Mouse (Mus musculus) neural tube, embryonic 12.5 days (tissue): Measurements from ENCODE around the gene Ppm1l. TPM values are rescaled to one million over a fixed set of nuclear protein-coding genes. Genes with fewer than 3 reads are reported as not detected.
"Not testable (repeated sequence)": the region's sequence is repeated elsewhere in the genome, so short reads cannot be mapped to it uniquely, and the experiment has no call there.

ENCODE experiments used
- ATAC-seq: fragments of 200-750 bp; cut with Nextera tagmentation; 2 replicates; pipeline ENCODE4 v1.8.0; 2017; ENCODE audit warnings: low read depth, mild to moderate bottlenecking, moderate TSS enrichment, moderate library complexity; ENCODE audit not compliant: low FRiP score
- H3K27ac ChIP-seq: fragments of 300-500 bp; sonication (generic); 2 replicates; pipeline ENCODE4 v1.5.1; 2016
- H3K27me3 ChIP-seq: fragments of 300-500 bp; sonication (generic); replicated peaks from 2 replicates; pipeline ENCODE4 v1.6.1; 2016; ENCODE audit warnings: mild to moderate bottlenecking
- H3K36me3 ChIP-seq: fragments of 300-500 bp; sonication (generic); 2 replicates; pipeline ENCODE4 v1.6.1; 2016; ENCODE audit warnings: mild to moderate bottlenecking
- H3K4me1 ChIP-seq: fragments of 300-500 bp; sonication (generic); 2 replicates; pipeline ENCODE4 v1.6.1; 2016
- H3K4me2 ChIP-seq: fragments of 300-500 bp; sonication (generic); replicated peaks from 2 replicates; pipeline ENCODE4 v1.6.1; 2016; ENCODE audit warnings: mild to moderate bottlenecking
- H3K4me3 ChIP-seq: fragments of 300-500 bp; sonication (generic); 2 replicates; pipeline ENCODE4 v1.5.1; 2016
- H3K9ac ChIP-seq: fragments of 300-500 bp; sonication (generic); 2 replicates; pipeline ENCODE4 v1.6.1; 2016; ENCODE audit warnings: mild to moderate bottlenecking
- H3K9me3 ChIP-seq: fragments of 300-500 bp; sonication (generic); 2 replicates; pipeline ENCODE4 v1.6.1; 2016; ENCODE audit warnings: mild to moderate bottlenecking
- WGBS: fragments of 180-500 bp; shearing (Covaris S2); methylation state at CpG from one replicate; pipeline ENCODE4 v1.1.7; 2016; 5-methylcytosine and 5-hydroxymethylcytosine counted together
- polyA plus RNA-seq: library from polyadenylated mRNA; unstranded; fragments of >200 nt; fragmentation: Nextera tagmentation; extraction: Ambion mirVana; gene quantifications from 2 replicates; pipeline ENCODE4 v1.2.1, GENCODE M21; 2016

Gene Ppm1l
- polyA plus RNA-seq, 1 experiment from 2014 or later, result 26.0 TPM

DNA sequence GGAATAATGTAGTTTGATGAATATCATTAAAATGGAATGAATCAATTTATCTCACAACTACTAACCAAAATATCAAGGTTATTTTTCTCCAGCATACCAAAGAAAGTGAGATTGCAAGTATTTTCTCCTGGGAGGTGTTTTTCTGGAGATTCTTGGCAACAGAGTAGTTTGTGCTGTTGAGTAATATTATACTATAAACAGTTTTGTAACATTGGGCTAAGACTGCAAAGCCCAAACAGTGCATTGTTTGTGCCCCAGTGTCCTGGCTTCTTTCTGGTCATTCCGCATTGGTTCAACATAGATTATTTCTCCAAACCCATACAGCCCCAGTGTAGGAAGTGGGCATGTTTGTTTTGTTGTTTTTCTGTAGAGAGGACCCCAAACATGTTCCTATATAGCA is 227.1 kb downstream of the Ppm1l start:
- WGBS, result 97% methylated on average over 1 of the region's 1 CpGs
- no peak overlapping the region for H3K4me2 ChIP-seq
- no peaks in the 10 kb centered on the region; the same call in 1 of the 2 replicates for H3K36me3 ChIP-seq
- H3K9ac ChIP-seq, result no peak overlapping the region
- no peaks in the 10 kb centered on the region for H3K27me3 ChIP-seq
- ATAC-seq, result no peak
- no peaks in the 10 kb centered on the region for H3K9me3 ChIP-seq
- no peak overlapping the region for H3K27ac ChIP-seq
- no peak overlapping the region for H3K4me3 ChIP-seq
- H3K4me1 ChIP-seq, result peaks cover 4% of the 10 kb centered on the region

DNA sequence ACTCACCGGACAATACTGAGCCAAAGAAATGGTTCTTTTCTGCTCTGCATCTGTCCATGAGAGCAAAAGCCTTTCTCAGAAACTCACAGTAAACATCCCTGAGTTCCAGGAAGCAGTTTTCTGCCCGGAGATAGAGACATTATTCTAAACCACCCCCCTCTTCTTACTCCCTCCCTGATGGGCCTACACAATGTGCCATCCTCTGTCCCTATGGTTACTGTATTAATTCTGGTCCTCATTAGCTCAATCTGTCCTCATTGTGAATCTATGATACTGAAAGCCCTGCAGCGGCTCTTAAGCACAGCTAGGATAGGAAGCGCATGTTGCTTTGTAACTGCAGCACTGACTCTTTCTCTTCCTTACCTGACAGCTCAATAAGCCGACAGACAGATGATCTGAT is 228.4 kb downstream of the Ppm1l start:
- H3K9me3 ChIP-seq, result no peaks in the 10 kb centered on the region
- no peak overlapping the region for H3K4me3 ChIP-seq
- no peaks in the 10 kb centered on the region; the same call in 1 of the 2 replicates for H3K36me3 ChIP-seq
- H3K27me3 ChIP-seq, result no peaks in the 10 kb centered on the region
- WGBS, result 73% methylated on average over 5 of the region's 5 CpGs
- no peak overlapping the region for H3K27ac ChIP-seq
- no peak overlapping the region for H3K4me2 ChIP-seq
- peak; percentile 10; the same call in 1 of the 2 replicates for ATAC-seq
- no peaks in the 10 kb centered on the region; the same call in 1 of the 2 replicates for H3K4me1 ChIP-seq
- H3K9ac ChIP-seq, result no peak overlapping the region

DNA sequence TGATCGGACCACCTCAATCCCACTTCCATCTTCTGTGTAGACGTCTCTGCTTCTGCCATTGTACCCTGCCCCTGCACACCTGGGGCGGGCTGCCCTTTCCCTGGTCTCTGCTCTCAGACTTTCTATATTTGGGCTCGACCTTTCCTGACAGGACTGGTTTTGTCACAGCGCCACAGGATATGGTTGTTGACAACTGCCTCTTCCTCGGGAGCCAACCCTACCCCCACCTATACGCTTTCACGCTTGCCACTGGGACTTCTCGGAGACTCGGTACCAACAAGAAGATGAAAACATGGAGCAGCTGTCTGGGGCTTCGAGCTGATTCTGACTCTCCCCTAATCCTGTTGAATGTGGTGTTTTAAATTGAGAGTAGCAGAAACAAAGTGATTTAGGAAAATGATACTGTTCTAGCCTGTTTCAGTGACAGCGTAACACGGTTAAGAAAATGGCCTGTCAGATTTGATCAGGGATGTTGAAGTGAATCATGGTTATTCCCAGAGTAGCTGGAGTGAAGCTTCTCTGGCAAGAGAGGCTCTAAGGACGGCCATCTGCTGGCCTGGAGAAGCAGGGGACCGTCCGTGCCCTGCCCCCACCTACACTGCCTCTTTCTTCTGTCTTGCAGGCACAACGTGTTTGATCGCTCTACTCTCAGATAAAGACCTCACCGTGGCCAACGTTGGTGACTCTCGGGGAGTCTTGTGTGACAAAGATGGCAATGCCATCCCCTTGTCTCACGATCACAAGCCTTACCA is 232.2 kb downstream of the Ppm1l start:
- 87% methylated on average over 22 of the region's 22 CpGs for WGBS

DNA sequence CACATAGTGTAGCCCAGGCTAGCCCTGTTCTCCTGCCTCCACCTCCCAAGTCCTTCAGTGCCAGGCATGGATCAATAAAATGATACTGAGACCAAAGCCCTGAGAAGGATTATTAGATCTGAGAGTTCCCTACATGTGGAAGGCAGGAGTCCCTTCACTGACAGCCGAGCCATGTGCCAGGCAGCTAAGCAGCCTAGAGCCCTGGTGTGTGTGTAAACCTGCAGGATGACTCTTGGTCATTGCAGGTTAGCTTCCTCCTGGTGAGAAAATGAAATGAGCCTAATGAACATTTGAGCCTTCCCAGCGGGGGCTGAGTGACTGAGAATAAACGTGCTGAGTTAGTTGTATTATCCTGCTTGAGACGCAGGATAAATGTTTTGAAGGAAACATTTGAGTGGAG is 232.9 kb downstream of the Ppm1l start:
- no peak for ATAC-seq
- Histone ChIP-seq H3K36me3 (peaks cover 15% of the 10 kb centered on the region), H3K4me3 (no peak overlapping the region), H3K9me3 (no peaks in the 10 kb centered on the region), H3K4me2 (no peak overlapping the region), H3K4me1 (no peaks in the 10 kb centered on the region), H3K27ac (no peak overlapping the region), H3K9ac (no peak overlapping the region), H3K27me3 (no peaks in the 10 kb centered on the region)
- 82% methylated on average over 4 of the region's 4 CpGs for WGBS

More for the DNA sequence above, 232.2 kb downstream of the Ppm1l start:
- Histone ChIP-seq H3K4me2 (no peak overlapping the region), H3K9ac (no peak overlapping the region), H3K27me3 (no peaks in the 10 kb centered on the region), H3K27ac (no peak overlapping the region), H3K36me3 (peaks cover 13% of the 10 kb centered on the region), H3K4me1 (no peaks in the 10 kb centered on the region), H3K9me3 (no peaks in the 10 kb centered on the region), H3K4me3 (no peak overlapping the region)
- ATAC-seq, result no peak

DNA sequence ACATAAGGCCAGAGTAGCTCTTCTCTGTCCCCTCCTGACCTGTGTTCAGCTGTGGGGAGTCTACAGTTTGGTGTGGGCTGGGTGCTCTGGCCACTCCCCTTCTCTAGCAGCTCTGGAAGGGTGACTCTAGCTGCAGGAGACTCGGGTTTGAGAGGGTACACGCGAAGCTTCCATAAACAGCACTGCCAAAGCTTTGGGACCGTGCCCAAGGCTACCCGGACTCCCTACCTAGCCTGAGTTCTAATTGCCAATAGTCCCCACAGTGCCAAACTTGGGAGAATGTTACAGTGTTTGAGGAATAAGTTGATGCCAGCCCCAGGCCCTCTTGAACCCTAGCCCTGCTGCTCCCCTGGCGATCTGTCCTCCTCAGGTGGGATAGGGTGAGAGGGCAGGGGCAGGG is 238.8 kb downstream of the Ppm1l start:
- no peaks in the 10 kb centered on the region for H3K27me3 ChIP-seq
- 94% methylated on average over 6 of the region's 6 CpGs for WGBS
- H3K4me2 ChIP-seq, result no peak overlapping the region
- H3K4me3 ChIP-seq, result no peak overlapping the region
- peaks cover 15% of the 10 kb centered on the region; the same call in 1 of the 2 replicates for H3K36me3 ChIP-seq
- ATAC-seq, result no peak
- no peaks in the 10 kb centered on the region for H3K9me3 ChIP-seq
- H3K27ac ChIP-seq, result no peak overlapping the region
- no peak overlapping the region for H3K9ac ChIP-seq
- no peaks in the 10 kb centered on the region; the same call in 1 of the 2 replicates for H3K4me1 ChIP-seq

DNA sequence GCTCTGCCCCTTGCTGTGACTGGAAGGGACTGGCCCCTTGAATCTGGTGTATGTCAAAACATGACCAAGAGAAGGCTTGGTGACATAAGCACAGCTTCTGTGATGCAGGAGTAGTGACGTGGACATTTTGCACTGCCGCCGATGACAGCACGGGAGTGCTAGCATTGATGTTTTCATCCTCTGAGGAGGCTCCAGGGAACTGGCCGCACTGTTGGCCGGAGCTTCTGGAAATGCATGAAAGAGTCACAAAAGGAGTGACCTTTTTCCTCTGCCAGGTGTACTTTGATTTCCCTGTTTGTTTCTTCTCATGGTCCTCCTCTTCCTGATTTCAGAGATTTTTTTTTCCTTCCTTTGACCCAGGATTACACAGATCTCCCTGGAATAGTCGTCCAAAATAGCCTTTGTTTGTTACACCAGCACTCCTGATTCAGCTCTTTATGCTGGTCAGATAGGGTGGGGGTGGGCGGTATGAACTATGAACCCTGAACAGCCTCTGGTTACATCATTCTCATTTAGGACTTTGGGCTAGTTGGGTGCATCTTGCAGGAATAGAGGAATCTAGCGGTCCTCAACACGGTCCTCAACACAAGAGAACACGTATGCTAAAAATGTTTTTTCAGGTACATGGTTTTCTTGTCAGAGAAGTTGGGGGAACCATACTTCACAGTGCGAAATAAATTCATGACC is 239.6 kb downstream of the Ppm1l start:
- Histone ChIP-seq H3K4me1 (no peaks in the 10 kb centered on the region; the same call in 1 of the 2 replicates), H3K36me3 (peaks cover 15% of the 10 kb centered on the region; the same call in 1 of the 2 replicates), H3K9me3 (no peaks in the 10 kb centered on the region), H3K27me3 (no peaks in the 10 kb centered on the region), H3K27ac (no peak overlapping the region), H3K9ac (no peak overlapping the region), H3K4me3 (no peak overlapping the region), H3K4me2 (no peak overlapping the region)
- no peak for ATAC-seq
- 86% methylated on average over 12 of the region's 12 CpGs for WGBS

DNA sequence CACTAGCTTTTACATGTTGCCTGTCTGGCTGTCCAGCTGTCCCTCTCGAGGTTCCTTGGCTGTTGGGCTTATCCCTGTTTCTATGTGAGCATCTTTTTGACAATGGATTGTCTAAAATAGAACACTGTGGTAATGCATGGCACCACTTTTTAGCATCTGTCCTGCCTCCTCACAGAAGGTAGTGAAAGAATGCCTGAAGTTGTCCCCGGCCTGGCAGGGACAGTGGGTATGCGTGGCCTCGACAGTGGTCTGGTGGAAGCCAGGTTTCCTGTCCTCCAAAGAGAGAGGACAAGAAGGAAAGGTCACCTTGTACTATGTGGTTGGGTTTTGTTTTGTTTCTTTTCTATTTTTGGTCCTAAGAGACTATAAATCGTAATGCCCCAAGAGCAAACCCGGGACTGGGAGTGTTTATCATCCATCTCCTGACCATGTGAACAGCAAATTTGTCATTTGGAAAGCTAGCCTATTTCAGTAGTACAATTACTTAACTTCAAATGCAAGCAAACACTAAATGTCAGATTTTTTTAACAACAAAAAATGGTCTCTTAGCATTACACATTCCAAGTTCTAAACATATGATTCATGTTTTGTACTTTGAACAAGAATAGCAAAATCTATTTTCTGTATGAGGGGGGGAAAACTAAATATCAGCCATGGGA is 242.8 kb downstream of the Ppm1l start:
- no peak overlapping the region for H3K27ac ChIP-seq
- H3K9me3 ChIP-seq, result no peaks in the 10 kb centered on the region
- no peak overlapping the region for H3K9ac ChIP-seq
- no peak overlapping the region for H3K4me2 ChIP-seq
- H3K4me1 ChIP-seq, result no peaks in the 10 kb centered on the region; the same call in 1 of the 2 replicates
- H3K4me3 ChIP-seq, result no peak overlapping the region
- no peaks in the 10 kb centered on the region for H3K27me3 ChIP-seq
- WGBS, result 85% methylated on average over 6 of the region's 6 CpGs
- no peaks in the 10 kb centered on the region for H3K36me3 ChIP-seq
- no peak for ATAC-seq

DNA sequence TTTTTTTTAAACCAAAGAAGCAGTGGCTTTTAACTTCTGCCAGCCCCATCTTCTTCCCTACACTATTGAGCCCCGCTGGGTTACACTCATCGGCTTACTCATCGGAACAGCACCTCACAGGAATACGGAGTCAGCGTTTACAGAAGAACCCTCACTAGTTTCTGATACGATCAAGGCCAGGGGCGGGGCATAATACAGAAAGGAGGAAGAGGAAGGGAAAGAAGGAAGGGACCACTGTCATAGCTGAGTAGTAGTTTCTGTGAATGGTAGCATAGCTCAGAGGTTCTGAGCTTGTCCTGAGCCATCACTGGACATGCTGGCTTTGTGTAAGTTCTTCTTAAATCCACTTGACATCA is 243.3 kb downstream of the Ppm1l start:
- 94% methylated on average over 7 of the region's 7 CpGs for WGBS
- no peak overlapping the region for H3K4me2 ChIP-seq
- no peak for ATAC-seq

DNA sequence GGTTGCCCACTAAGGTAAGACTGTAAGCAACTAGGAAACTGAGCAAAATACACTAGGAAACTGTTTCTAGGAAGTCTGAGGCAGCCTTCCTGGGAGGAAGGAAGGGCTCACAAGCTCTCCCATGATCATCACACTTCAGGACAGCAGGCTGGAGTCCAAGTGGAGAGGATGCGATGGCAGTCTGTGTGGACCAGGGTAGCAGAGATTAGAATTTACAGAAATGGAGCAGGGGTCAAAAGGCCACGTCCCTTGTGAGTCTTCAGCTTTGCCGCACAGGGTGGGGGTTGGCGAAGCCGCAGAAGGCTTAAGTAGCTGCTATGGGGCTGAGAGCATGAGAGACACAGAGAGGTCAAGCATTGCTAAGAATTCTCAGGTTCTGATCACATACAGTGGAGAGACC is 245.0 kb downstream of the Ppm1l start:
- 75% methylated on average over 5 of the region's 5 CpGs for WGBS
- H3K27ac ChIP-seq, result no peak overlapping the region
- no peak for ATAC-seq
- no peak overlapping the region for H3K4me3 ChIP-seq
- no peak overlapping the region for H3K4me2 ChIP-seq
- no peaks in the 10 kb centered on the region for H3K27me3 ChIP-seq
- no peaks in the 10 kb centered on the region for H3K4me1 ChIP-seq
- H3K36me3 ChIP-seq, result no peaks in the 10 kb centered on the region
- H3K9me3 ChIP-seq, result no peaks in the 10 kb centered on the region
- H3K9ac ChIP-seq, result no peak overlapping the region

More for the DNA sequence above, 243.3 kb downstream of the Ppm1l start:
- no peaks in the 10 kb centered on the region; the same call in 1 of the 2 replicates for H3K4me1 ChIP-seq
- no peak overlapping the region for H3K4me3 ChIP-seq
- no peaks in the 10 kb centered on the region for H3K27me3 ChIP-seq
- H3K36me3 ChIP-seq, result no peaks in the 10 kb centered on the region
- H3K9ac ChIP-seq, result no peak overlapping the region
- no peaks in the 10 kb centered on the region for H3K9me3 ChIP-seq
- no peak overlapping the region for H3K27ac ChIP-seq

DNA sequence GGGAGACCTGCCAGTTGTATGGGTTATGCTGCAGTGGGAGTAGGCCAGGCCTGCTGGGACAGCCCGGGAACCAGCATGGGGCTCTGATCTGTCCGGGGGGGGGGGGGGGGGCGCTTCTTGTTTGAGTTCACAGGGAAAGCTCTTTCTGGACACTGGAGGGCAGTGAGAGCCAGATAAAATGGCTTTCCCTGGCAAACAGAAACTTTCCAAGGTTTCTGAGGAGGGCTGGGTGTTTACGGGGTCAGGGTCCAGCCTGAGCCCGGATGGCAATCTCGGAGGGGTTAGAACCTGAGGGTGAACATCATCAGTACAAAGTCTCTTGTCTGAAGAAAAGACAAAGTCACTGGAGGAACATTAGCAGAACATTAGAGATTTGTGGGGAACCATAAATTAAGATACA is 246.7 kb downstream of the Ppm1l start:
- no peaks in the 10 kb centered on the region for H3K27me3 ChIP-seq
- H3K4me2 ChIP-seq, result no peak overlapping the region
- 94% methylated on average over 5 of the region's 6 CpGs for WGBS
- no peak overlapping the region for H3K9ac ChIP-seq
- no peaks in the 10 kb centered on the region for H3K4me1 ChIP-seq
- H3K9me3 ChIP-seq, result no peaks in the 10 kb centered on the region
- H3K27ac ChIP-seq, result no peak overlapping the region
- H3K4me3 ChIP-seq, result no peak overlapping the region
- H3K36me3 ChIP-seq, result no peaks in the 10 kb centered on the region
- no peak for ATAC-seq

DNA sequence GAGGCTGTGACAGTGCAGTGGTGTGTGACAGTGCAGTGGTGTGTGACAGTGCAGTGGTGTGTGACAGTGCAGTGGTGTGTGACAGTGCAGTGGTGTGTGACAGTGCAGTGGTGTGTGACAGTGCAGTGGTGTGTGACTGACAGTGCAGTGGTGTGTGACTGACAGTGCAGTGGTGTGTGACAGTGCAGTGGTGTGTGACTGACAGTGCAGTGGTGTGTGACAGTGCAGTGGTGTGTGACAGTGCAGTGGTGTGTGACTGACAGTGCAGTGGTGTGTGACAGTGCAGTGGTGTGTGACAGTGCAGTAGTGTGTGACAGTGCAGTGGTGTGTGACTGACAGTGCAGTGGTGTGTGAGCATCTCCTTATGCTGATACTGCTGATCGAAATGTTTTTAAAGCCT is 248.9 kb downstream of the Ppm1l start:
- H3K4me1 ChIP-seq, H3K36me3 ChIP-seq, H3K9ac ChIP-seq, H3K4me3 ChIP-seq, H3K9me3 ChIP-seq, ATAC-seq, H3K27ac ChIP-seq, H3K27me3 ChIP-seq, H3K4me2 ChIP-seq: not testable (repeated sequence)
- WGBS, result 93% methylated on average over 1 of the region's 1 CpGs

DNA sequence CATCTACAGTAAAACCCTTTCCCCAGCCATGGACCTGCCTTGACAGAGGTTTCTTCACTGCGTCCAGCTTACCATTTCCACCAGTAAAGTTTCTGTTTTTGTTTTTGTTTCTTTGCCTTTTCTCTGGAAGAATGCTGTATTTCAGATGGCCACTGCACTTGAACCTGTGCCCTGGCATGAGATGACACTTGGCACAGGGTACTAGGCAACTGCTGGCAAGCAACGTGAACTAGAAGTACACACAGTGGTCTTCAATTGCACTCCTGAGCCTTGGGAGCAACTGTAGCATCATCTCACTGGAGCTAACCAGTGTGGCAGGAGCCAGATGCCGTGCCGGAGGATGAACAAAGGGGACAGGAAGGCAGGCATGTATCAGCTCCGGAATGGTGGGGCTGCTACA is 255.9 kb downstream of the Ppm1l start:
- WGBS, result 86% methylated on average over 5 of the region's 5 CpGs
- Histone ChIP-seq H3K4me1 (no peaks in the 10 kb centered on the region), H3K27me3 (no peaks in the 10 kb centered on the region), H3K9ac (no peak overlapping the region), H3K36me3 (peaks cover 14% of the 10 kb centered on the region), H3K27ac (no peak overlapping the region), H3K4me3 (no peak overlapping the region), H3K4me2 (no peak overlapping the region), H3K9me3 (no peaks in the 10 kb centered on the region)
- ATAC-seq, result no peak
